Mouse (Mus musculus) ES-E14 (cell line): Measurements from ENCODE around the gene Lamb2. TPM values are rescaled to one million over a fixed set of nuclear protein-coding genes. Genes with fewer than 3 reads are reported as not detected.

Experiments used
- DNase-seq: peaks from one replicate; pipeline ENCODE4 v3.0.0-alpha.2; 2013; ENCODE audit warnings: low read depth, low spot score
- H3K27ac ChIP-seq: 2 replicates; pipeline ENCODE4 v1.5.1; 2012; ENCODE audit warnings: low read depth, mild to moderate bottlenecking, low read length, moderate library complexity, mixed read lengths; ENCODE audit not compliant: poor library complexity, insufficient read depth, severe bottlenecking
- H3K36me3 ChIP-seq: 2 replicates; pipeline ENCODE4 v1.6.1; 2012; ENCODE audit warnings: mild to moderate bottlenecking, low read length, moderate library complexity, mixed read lengths; ENCODE audit not compliant: control insufficient read depth, poor library complexity, insufficient read depth, severe bottlenecking
- H3K4me1 ChIP-seq, 2 experiments: fragments of 150-350 bp in 1 of 2; sonication (generic) in 1 of 2; 2 replicates each; pipeline ENCODE4 v1.6.1; 2012; ENCODE audit warnings: low read length in 2 of 2, mild to moderate bottlenecking in 1 of 2, mixed read lengths in 1 of 2; ENCODE audit not compliant: control insufficient read depth in 2 of 2, insufficient read depth in 2 of 2, poor library complexity in 1 of 2
- H3K4me3 ChIP-seq, 2 experiments: fragments of 150-350 bp in 1 of 2; sonication (generic) in 1 of 2; 2 replicates each; pipeline ENCODE4 v1.5.1; 2012; ENCODE audit warnings: low read length in 2 of 2, low read depth in 1 of 2, mild to moderate bottlenecking in 1 of 2, mixed read lengths in 1 of 2; ENCODE audit not compliant: insufficient read depth in 1 of 2, poor library complexity in 1 of 2, severe bottlenecking in 1 of 2
- H3K9ac ChIP-seq: 2 replicates; pipeline ENCODE4 v1.6.1; 2012; ENCODE audit warnings: low read depth, mild to moderate bottlenecking, low read length, mixed read lengths; ENCODE audit not compliant: poor library complexity, insufficient read depth, severe bottlenecking
- H3K9me3 ChIP-seq: fragments of 150-350 bp; sonication (generic); 2 replicates; pipeline ENCODE4 v1.6.1; 2012; ENCODE audit warnings: low read depth, mild to moderate bottlenecking, low read length; ENCODE audit not compliant: control insufficient read depth, insufficient read depth
- CHD2 ChIP-seq: IDR thresholded peaks from 2 replicates; pipeline ENCODE4 v1.6.1; 2014; ENCODE audit warnings: mild to moderate bottlenecking, low read depth, low read length, inconsistent platforms
- HCFC1 ChIP-seq: IDR thresholded peaks from 2 replicates; pipeline ENCODE4 v1.6.1; 2012; ENCODE audit warnings: low read length, inconsistent platforms, borderline replicate concordance; ENCODE audit not compliant: insufficient read depth
- MAFK ChIP-seq: IDR thresholded peaks from 2 replicates; pipeline ENCODE4 v1.6.1; 2014; ENCODE audit warnings: mild to moderate bottlenecking, low read depth, low read length, inconsistent platforms; ENCODE audit not compliant: insufficient read depth
- ZC3H11A ChIP-seq: IDR thresholded peaks from 2 replicates; pipeline ENCODE4 v1.6.1; 2012; ENCODE audit warnings: low read depth, mild to moderate bottlenecking, inconsistent platforms, low read length, borderline replicate concordance
- ZNF384 ChIP-seq: IDR thresholded peaks from 2 replicates; pipeline ENCODE4 v1.6.1; 2012; ENCODE audit warnings: low read depth, low read length, inconsistent platforms
- in situ Hi-C, 2 experiments: fragments of 600-800 bp; cut with MboI; formaldehyde crosslinking; loops; one replicate each; pipeline ENCODE4 v1.15.1; 2025; ENCODE audit warnings: low sequenced_read_pairs in 2 of 2, inconsistent platforms in 1 of 2; ENCODE audit not compliant: unreplicated experiment in 2 of 2
- total RNA-seq: library from RNA; depleted of rRNA; stranded (reverse); fragments of 300-350 nt; gene quantifications from 2 replicates; pipeline ENCODE4 v1.2.3, GENCODE M21; 2012

Lamb2 gene
- total RNA-seq, 1 experiment = 50.6 TPM

GRCm38 (mm10) chr9:108440485-108440884 is 39.1 kb upstream of the Lamb2 start:
- H3K9ac ChIP-seq = no peak overlapping the region
- TF ChIP-seq MAFK (no peak), CHD2 (no peak), ZNF384 (no peak), ZC3H11A (no peak), HCFC1 (no peak)
- in situ Hi-C loops = no loop called here
- DNase-seq = no peak
- no peaks in the 10 kb centered on the region for H3K4me1 ChIP-seq
- no peaks in the 10 kb centered on the region for H3K9me3 ChIP-seq
- H3K4me3 ChIP-seq = no peak overlapping the region
- no peak overlapping the region for H3K27ac ChIP-seq
- no peaks in the 10 kb centered on the region for H3K36me3 ChIP-seq

- no peak for TF ChIP-seq ZC3H11A
- no peak for TF ChIP-seq MAFK
- TF ChIP-seq HCFC1 = no peak
- no peak for TF ChIP-seq ZNF384
- TF ChIP-seq CHD2 = no peak
- no peak for DNase-seq
Measured at GRCm38 (mm10) chr9:108441236-108441919, 38.2 kb upstream of the Lamb2 start.

GRCm38 (mm10) chr9:108445125-108445524 is 34.4 kb upstream of the Lamb2 start:
- Histone ChIP-seq H3K4me3 (no peak overlapping the region), H3K36me3 (no peaks in the 10 kb centered on the region), H3K27ac (no peak overlapping the region), H3K9me3 (no peaks in the 10 kb centered on the region), H3K9ac (no peak overlapping the region), H3K4me1 (peaks cover 0 to 8% of the 10 kb centered on the region in 2 experiments; a peak in 1 of 4 replicates)
- DNase-seq = no peak
- TF ChIP-seq HCFC1 (no peak), CHD2 (no peak), ZC3H11A (no peak), ZNF384 (no peak), MAFK (no peak)
- in situ Hi-C loops = no loop called here

More at GRCm38 (mm10) chr9:108441236-108441919, 38.2 kb upstream of the Lamb2 start:
- H3K4me1 ChIP-seq = 0 out of 4 replicates have a peak, but pooled peaks cover 0 to 2% of the 10 kb centered on the region in 2 experiments
- H3K4me3 ChIP-seq = no peak overlapping the region
- in situ Hi-C loops = no loop called here
- no peak overlapping the region for H3K9ac ChIP-seq
- H3K27ac ChIP-seq = no peak overlapping the region
- H3K9me3 ChIP-seq = no peaks in the 10 kb centered on the region
- H3K36me3 ChIP-seq = no peaks in the 10 kb centered on the region

GRCm38 (mm10) chr9:108449860-108450259 is 29.7 kb upstream of the Lamb2 start:
- no peak for TF ChIP-seq ZNF384
- Histone ChIP-seq H3K9me3 (no peaks in the 10 kb centered on the region), H3K27ac (no peak overlapping the region), H3K4me3 (no peak overlapping the region), H3K4me1 (peaks cover 0 to 17% of the 10 kb centered on the region in 2 experiments; a peak in 2 of 4 replicates), H3K9ac (no peak overlapping the region), H3K36me3 (no peaks in the 10 kb centered on the region)
- in situ Hi-C loops = no loop called here
- DNase-seq = no peak
